Mouse (Mus musculus) retina, adult 2 months (tissue): ENCODE measurements at regions not wholly inside any gene's neighbourhood (a gene's known extent, or its start where the extent isn't known, plus 50 kb on each side); places are given as distances from the start of the nearest gene placed in this dataset.
A peak's percentile ranks its signal among the peaks of the same experiment; 100 is the strongest.
"Not testable (repeated sequence)": the region's sequence is repeated elsewhere in the genome, so short reads cannot be mapped to it uniquely, and the experiment has no call there.

Experiments used
- DNase-seq: peaks from one replicate; pipeline ENCODE4 v3.0.0-alpha.2; 2012; ENCODE audit warnings: low read depth, low spot score

GRCm38 (mm10) chr17:42956588-42956987 is 59.8 kb upstream of the Tnfrsf21 start:
- DNase-seq, result no peak

DNA sequence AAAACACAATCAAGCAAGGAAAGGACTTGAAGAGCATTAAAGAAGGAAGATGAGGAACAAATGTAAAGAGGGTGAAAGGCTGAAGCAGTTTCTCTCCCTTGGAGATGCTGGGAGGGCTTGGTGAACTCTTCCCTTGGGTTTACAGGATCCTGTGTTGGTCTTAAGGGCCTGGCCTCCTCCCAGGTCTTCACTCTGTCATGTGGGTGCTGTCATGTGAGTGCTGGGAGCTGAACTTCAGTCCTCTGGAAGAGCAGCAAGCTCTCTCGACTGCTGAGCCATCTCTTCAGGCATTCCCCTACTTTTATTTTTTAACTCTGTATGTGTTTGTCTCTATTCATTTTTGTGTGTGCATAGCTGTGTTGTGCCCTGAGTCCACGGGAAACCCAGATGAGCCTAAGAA is 61.6 kb upstream of the Tnfrsf21 start:
- DNase-seq, result no peak

DNA sequence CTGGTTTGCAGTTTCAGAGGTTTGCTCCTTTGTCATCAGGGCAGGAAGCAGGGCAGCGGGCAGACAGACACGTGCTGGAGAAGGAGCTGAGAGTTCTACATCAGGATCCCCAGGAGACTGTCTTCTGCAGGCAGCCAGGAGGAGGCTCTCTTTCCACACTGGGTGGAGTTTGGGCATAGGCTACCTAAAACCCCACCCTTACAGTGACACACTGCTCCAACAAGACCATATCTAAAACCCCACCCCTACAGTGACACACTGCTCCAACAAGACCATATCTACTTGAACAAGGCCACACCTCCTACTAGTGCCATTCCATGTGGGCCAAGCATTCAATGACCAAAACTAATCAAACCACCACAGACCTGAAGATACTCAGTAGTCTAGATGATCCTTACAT is 68.0 kb upstream of the Cd2ap start:
- no peak for DNase-seq

DNA sequence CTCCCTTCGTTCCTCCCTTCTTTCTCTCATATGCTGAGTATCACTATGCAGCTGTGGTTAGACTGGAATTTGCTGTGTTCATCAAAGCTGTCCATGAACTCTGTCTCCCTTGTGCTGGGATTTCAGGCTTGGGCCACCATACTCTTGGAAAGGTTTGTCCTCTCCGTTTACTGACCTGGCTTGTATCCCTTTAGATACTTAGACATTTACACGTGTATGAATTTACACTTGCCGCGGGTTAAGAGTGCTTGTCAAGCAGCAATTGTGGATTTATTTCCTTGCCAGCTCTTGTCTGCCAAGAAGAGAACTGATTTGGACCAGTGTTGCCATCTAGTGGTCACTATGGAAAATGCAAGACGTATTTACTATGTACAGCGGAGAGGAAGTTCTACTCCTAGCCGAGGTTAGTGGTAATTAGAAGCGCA is 66.8 kb upstream of the Cd2ap start:
- peak; percentile 44 for DNase-seq

GRCm38 (mm10) chr17:42939476-42939875 is 63.0 kb upstream of the Cd2ap start:
- no peak for DNase-seq

- no peak for DNase-seq
Observed at GRCm38 (mm10) chr17:42938579-42938978, 62.1 kb upstream of the Cd2ap start.

GRCm38 (mm10) chr17:42937480-42937879 is 61.0 kb upstream of the Cd2ap start:
- not testable (repeated sequence) for DNase-seq

- DNase-seq, result no peak
Observed at GRCm38 (mm10) chr17:42934068-42934467, 57.6 kb upstream of the Cd2ap start.

DNA sequence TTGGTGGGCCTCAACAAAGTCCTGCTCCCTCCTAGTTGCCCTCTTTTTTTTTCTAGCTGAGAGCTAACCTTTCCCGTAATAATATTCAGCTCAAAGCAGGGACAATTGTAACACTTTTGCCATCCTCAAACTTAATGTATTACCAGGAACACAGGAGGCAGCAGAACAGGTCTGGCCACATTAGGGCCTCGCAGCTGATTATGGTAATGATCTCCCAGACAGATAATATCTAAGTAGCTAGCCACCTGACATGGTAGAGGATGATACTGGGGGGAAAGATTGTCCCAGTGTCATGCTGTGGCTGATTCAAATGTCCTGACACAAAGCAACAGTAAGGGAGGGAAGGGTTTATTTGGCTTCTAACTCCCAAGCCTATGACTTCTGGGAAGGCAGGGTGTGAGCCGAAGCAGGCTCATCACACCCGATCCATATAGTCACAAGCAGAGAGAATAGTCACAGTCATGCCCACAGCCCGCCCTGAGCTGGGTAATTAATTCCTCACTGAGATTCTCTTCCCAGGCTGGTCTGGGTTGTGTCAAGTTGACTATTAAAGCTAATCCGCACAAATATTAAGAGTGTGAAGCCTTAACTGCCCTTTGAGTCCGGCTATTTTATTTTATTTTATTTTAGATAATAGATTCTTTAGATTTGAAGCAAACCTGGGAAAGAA is 57.0 kb upstream of the Cd2ap start:
- no peak for DNase-seq

GRCm38 (mm10) chr17:42927320-42927719 is 50.9 kb upstream of the Cd2ap start:
- DNase-seq, result no peak
